Mouse (Mus musculus) cerebellum, adult 2 months (tissue): ENCODE measurements around the gene Hyal6. TPM values are rescaled to one million over a fixed set of nuclear protein-coding genes. Genes with fewer than 3 reads are reported as not detected.

Experiments
- DNase-seq, 2 experiments: peaks; one replicate each; pipeline ENCODE4 v3.0.0; 2021
- H3K27ac ChIP-seq: fragments of 200-500 bp; 2 replicates; pipeline ENCODE4 v1.5.1; 2012; ENCODE audit warnings: low read length, control low read depth, inconsistent platforms; ENCODE audit not compliant: insufficient read depth
- H3K27me3 ChIP-seq: fragments of 200-500 bp; 2 replicates; pipeline ENCODE4 v1.6.1; 2012; ENCODE audit warnings: inconsistent platforms, mild to moderate bottlenecking, low read length, moderate library complexity; ENCODE audit not compliant: control insufficient read depth, insufficient read depth
- H3K4me1 ChIP-seq: fragments of 200-500 bp; 2 replicates; pipeline ENCODE4 v1.6.1; 2011; ENCODE audit warnings: low read length; ENCODE audit not compliant: control insufficient read depth, insufficient read depth
- H3K4me3 ChIP-seq: fragments of 200-500 bp; replicated peaks from 2 replicates; pipeline ENCODE3; 2011; ENCODE audit warnings: mild to moderate bottlenecking, low read depth, low read length, control low read depth; ENCODE audit not compliant: insufficient read depth
- CTCF ChIP-seq: fragments of 200-500 bp; IDR thresholded peaks from 2 replicates; pipeline ENCODE4 v1.5.1; 2011; ENCODE audit warnings: low read depth, mild to moderate bottlenecking, control low read depth, low read length, moderate library complexity, borderline replicate concordance; ENCODE audit not compliant: insufficient read depth
- POLR2A ChIP-seq: fragments of 200-500 bp; IDR thresholded peaks from 2 replicates; pipeline ENCODE4 v1.6.1; 2011; ENCODE audit warnings: low read length, control low read depth, borderline replicate concordance; ENCODE audit not compliant: insufficient read depth
- WGBS: fragments of 180-500 bp; shearing (Covaris S2); methylation state at CpG from one replicate; pipeline ENCODE4 v1.1.7; 2018; 5-methylcytosine and 5-hydroxymethylcytosine counted together
- polyA plus RNA-seq: library from polyadenylated mRNA; depleted of rRNA; stranded (reverse); fragments of >200 nt; gene quantifications from 2 replicates; pipeline ENCODE4 v1.2.3, GENCODE M21; 2012; rRNA removed

Hyal6 gene
- polyA plus RNA-seq, 1 experiment: not detected

GRCm38 (mm10) chr6:24728130-24728529 lies 4.9 kb upstream of the Hyal6 start:
- Histone ChIP-seq H3K27me3 (no peaks in the 10 kb centered on the region), H3K27ac (no peak overlapping the region), H3K4me1 (no peaks in the 10 kb centered on the region), H3K4me3 (no peak overlapping the region)
- DNase-seq: no peak
- WGBS: 87% methylated on average over 1 of the region's 1 CpGs
- TF ChIP-seq CTCF: no peak
- no peak for TF ChIP-seq POLR2A

- Histone ChIP-seq H3K27ac (no peak overlapping the region), H3K4me1 (no peaks in the 10 kb centered on the region), H3K4me3 (no peak overlapping the region), H3K27me3 (no peaks in the 10 kb centered on the region)
- 91% methylated on average over 6 of the region's 6 CpGs for WGBS
- TF ChIP-seq POLR2A (no peak), CTCF (no peak)
- DNase-seq: no peak
Measured at GRCm38 (mm10) chr6:24734565-24734964, 1.5 kb downstream of the Hyal6 start.

GRCm38 (mm10) chr6:24748029-24748428 lies 15.0 kb downstream of the Hyal6 start, which contains the start of gene Hyal4:
Gene Hyal4, plus strand, starts transcription at chr6:24748329.
- Histone ChIP-seq H3K4me1 (no peaks in the 10 kb centered on the region), H3K27me3 (no peaks in the 10 kb centered on the region), H3K27ac (no peak within 1 kb of the TSS), H3K4me3 (no peak within 1 kb of the TSS)
- DNase-seq: no peak
- WGBS: 84% methylated on average over 4 of the region's 4 CpGs
- TF ChIP-seq CTCF: no peak
- TF ChIP-seq POLR2A: no peak

GRCm38 (mm10) chr6:24759281-24759680 lies 26.2 kb downstream of the Hyal6 start:
- 94% methylated on average over 3 of the region's 3 CpGs for WGBS
- TF ChIP-seq POLR2A (no peak), CTCF (no peak)
- no peak for DNase-seq

GRCm38 (mm10) chr6:24766261-24766660 lies 33.2 kb downstream of the Hyal6 start:
- WGBS: 90% methylated on average over 2 of the region's 2 CpGs
- H3K27ac ChIP-seq: no peak overlapping the region
- no peaks in the 10 kb centered on the region for H3K27me3 ChIP-seq
- DNase-seq: no peak
- TF ChIP-seq POLR2A (no peak), CTCF (no peak)
- no peak overlapping the region for H3K4me3 ChIP-seq
- H3K4me1 ChIP-seq: no peaks in the 10 kb centered on the region

More at GRCm38 (mm10) chr6:24759281-24759680, 26.2 kb downstream of the Hyal6 start:
- Histone ChIP-seq H3K27me3 (no peaks in the 10 kb centered on the region), H3K4me3 (no peak overlapping the region), H3K4me1 (no peaks in the 10 kb centered on the region), H3K27ac (no peak overlapping the region)

GRCm38 (mm10) chr6:24779182-24779581 lies 46.1 kb downstream of the Hyal6 start:
- no peak for DNase-seq
- Histone ChIP-seq H3K27ac (no peak overlapping the region), H3K4me3 (no peak overlapping the region), H3K27me3 (no peaks in the 10 kb centered on the region), H3K4me1 (no peaks in the 10 kb centered on the region)
- 65% methylated on average over 2 of the region's 2 CpGs for WGBS
- TF ChIP-seq POLR2A (no peak), CTCF (no peak)

- no peak within 1 kb of the TSS for H3K4me3 ChIP-seq
- H3K27me3 ChIP-seq: no peaks in the 10 kb centered on the region
- no peak within 1 kb of the TSS for H3K27ac ChIP-seq
- TF ChIP-seq CTCF: no peak
- TF ChIP-seq POLR2A: no peak
- no peaks in the 10 kb centered on the region for H3K4me1 ChIP-seq
- DNase-seq: no peak
Measured at GRCm38 (mm10) chr6:24790888-24791287, 57.8 kb downstream of the Hyal6 start, which contains the start of gene Spam1. Gene Spam1, plus strand, starts transcription at chr6:24791188.

Other genes starting within 250 kb of the Hyal6 start
- 0.97 and 1.4 TPM in 2 replicates for gene Iqub, start 218.2 kb upstream of the Hyal6 start, polyA plus RNA-seq
- gene Ndufa5, start 205.2 kb upstream of the Hyal6 start, polyA plus RNA-seq: 115 and 146 TPM in 2 replicates
- 0.05 and 0.10 TPM in 2 replicates for gene Asb15, start 205.1 kb upstream of the Hyal6 start, polyA plus RNA-seq
- gene Lmod2, start 135.5 kb upstream of the Hyal6 start, polyA plus RNA-seq: 0.05 and 0.06 TPM in 2 replicates
- 46.8 and 48.7 TPM in 2 replicates for gene Wasl, start 68.2 kb upstream of the Hyal6 start, polyA plus RNA-seq
- gene Hyal4, start 15.1 kb downstream of the Hyal6 start, polyA plus RNA-seq: not detected in 2 replicates
- not detected in 2 replicates for gene Spam1, start 57.9 kb downstream of the Hyal6 start, polyA plus RNA-seq
- gene Hyal5, start 124.8 kb downstream of the Hyal6 start, polyA plus RNA-seq: not detected in 2 replicates
- gene Tmem229a, start 223.1 kb downstream of the Hyal6 start, polyA plus RNA-seq: 32.6 and 43.8 TPM in 2 replicates